ENCODE assay signal across 22 mouse cellular contexts in genomic region chr12:33126243-33126642, GRCm38 (mm10). TPM values are rescaled to one million over a fixed set of nuclear protein-coding genes. Genes with fewer than 3 reads are reported as not detected.
"Had no signal": no experiment of that assay in that cellular context is flagged by ENCODE, and none has a peak within 500 bp of the region (broad histone marks: within the 10 kb centered on the region; RNA-seq: fewer than 3 reads in every experiment).

No protein-coding gene starts in this region.

- ATAC-seq: lung, postnatal 0 days; midbrain, embryonic 13.5 days; midbrain, embryonic 15.5 days had no signal

- H3K27ac ChIP-seq: lung, embryonic 15.5 days; midbrain, embryonic 13.5 days; midbrain, embryonic 15.5 days; neural tube, embryonic 12.5 days had no signal

- H3K27me3 ChIP-seq: lung, embryonic 15.5 days; midbrain, embryonic 13.5 days; midbrain, embryonic 15.5 days; neural tube, embryonic 12.5 days had no signal

- H3K4me3 ChIP-seq: lung, embryonic 15.5 days; megakaryocyte, embryonic 14.5 days; midbrain, embryonic 13.5 days; midbrain, embryonic 15.5 days; neural tube, embryonic 12.5 days had no signal

- H3K9me3 ChIP-seq: lung, embryonic 15.5 days; midbrain, embryonic 13.5 days; midbrain, embryonic 15.5 days; neural tube, embryonic 12.5 days had no signal

- H3K4me2 ChIP-seq: lung, embryonic 15.5 days; midbrain, embryonic 11.5 days; midbrain, embryonic 13.5 days; midbrain, embryonic 15.5 days; neural tube, embryonic 12.5 days had no signal

- H3K36me3 ChIP-seq: lung, embryonic 15.5 days; midbrain, embryonic 13.5 days; midbrain, embryonic 15.5 days; neural tube, embryonic 12.5 days had no signal

- DNase-seq: liver, postnatal 0 days; lung, adult 2 months; lung, postnatal 4 days; retina, postnatal 1 day; right cerebral cortex, adult 18-20 months; right cerebral cortex, postnatal 25 days; right cerebral cortex, postnatal 4 days; spleen, adult 18-20 months; thymus, adult 18-20 months; thymus, postnatal 14 days; thymus, postnatal 36 days had no signal

- H3K9ac ChIP-seq: liver, postnatal 0 days; lung, embryonic 15.5 days; midbrain, embryonic 13.5 days; midbrain, embryonic 15.5 days; neural tube, embryonic 12.5 days had no signal

RNA-seq across cellular contexts. Expression of gene Cdhr3, which starts 33.6 kb away (rescaled TPM):
- total RNA-seq: megakaryocyte progenitor cell, adult 5-6 weeks; monocyte, adult 5-6 weeks; neutrophil, adult 5-6 weeks had no signal
- polyA plus RNA-seq: liver, postnatal 0 days; midbrain, embryonic 11.5 days; midbrain, embryonic 13.5 days; small intestine, adult 2 months had no signal
